Mouse (Mus musculus): ENCODE data around the gene Zfp64. TPM values are rescaled to one million over a fixed set of nuclear protein-coding genes. Genes with fewer than 3 reads are reported as not detected.

Zfp64 gene
- total and polyA plus RNA-seq, 2 experiments from 2014 or later = 10.9 to 15.4 TPM

DNA sequence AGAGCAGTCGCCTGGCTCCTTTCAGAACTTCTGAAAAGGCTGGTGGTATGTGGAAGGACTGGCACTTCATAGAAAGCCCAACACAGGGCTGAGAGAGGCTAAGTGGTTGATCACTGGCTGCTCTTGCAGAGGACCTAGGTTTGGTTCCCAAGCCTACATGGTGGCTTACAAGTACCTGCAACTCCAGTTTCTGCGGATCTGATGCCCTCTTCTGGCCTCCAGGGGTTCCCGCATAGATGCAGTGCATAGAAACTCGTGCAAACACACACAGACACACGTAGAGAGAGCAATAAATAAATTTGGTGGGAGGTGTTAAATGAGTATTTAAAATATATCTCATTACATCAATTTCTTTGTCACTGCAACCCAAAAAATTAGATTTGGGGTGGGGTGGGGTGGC is 90.5 kb downstream of the Zfp64 start:
- ATAC-seq (ENCODE audit: insufficient read depth, low read depth) = no peak
- Histone ChIP-seq H3K4me3 (ENCODE audit: low read depth, low read length) (no peak overlapping the region), H3K27me3 (ENCODE audit: control insufficient read depth, insufficient read depth, low read length) (no peaks in the 10 kb centered on the region), H3K36me3 (replicated peaks; ENCODE audit: control insufficient read depth, insufficient read depth, low read length) (no peaks in the 10 kb centered on the region), H3K4me2 (ENCODE audit: low read depth, low read length) (no peak overlapping the region), H3K9ac (replicated peaks; ENCODE audit: low read depth, low read length) (no peak overlapping the region), H3K9me3 (replicated peaks; ENCODE audit: control insufficient read depth, low read length) (no peaks in the 10 kb centered on the region), H3K27ac (ENCODE audit: low read depth) (no peak overlapping the region), H3K4me1 (ENCODE audit: control insufficient read depth, insufficient read depth) (no peaks in the 10 kb centered on the region)
- 79% methylated on average over 5 of the region's 5 CpGs for WGBS
- no peak for TF ChIP-seq CTCF (IDR thresholded peaks at IDR 0.05; ENCODE audit: low read depth)
- TF ChIP-seq EP300 (IDR thresholded peaks at IDR 0.05; ENCODE audit: low read depth) = no peak
- no peak for DNase-seq (ENCODE audit: low spot score)

DNA sequence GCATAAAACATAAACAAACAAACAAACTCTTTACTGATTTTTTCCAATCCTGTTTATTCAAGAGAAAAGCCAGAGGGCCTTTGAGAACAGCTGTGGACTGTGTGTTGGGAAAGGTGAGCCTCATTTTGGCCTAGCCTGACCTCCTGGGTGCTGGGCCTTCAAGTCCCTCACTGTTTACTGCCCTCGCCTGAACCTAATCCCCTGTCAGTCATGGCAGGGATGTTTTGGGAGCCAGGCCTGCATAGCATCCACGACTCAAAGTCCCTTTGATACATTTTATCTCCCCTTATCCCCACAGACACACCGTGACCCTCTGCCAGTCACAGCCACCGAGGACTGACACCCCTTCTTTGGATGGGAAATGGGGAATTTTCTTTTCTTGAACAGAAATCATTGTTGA is 92.7 kb downstream of the Zfp64 start:
- no peak overlapping the region for H3K4me2 ChIP-seq (ENCODE audit: low read depth, low read length)
- H3K9me3 ChIP-seq (replicated peaks; ENCODE audit: control insufficient read depth, low read length) = no peaks in the 10 kb centered on the region
- ATAC-seq (ENCODE audit: insufficient read depth, low read depth) = no peak
- H3K4me1 ChIP-seq (ENCODE audit: control insufficient read depth, insufficient read depth) = no peaks in the 10 kb centered on the region
- no peak for DNase-seq (ENCODE audit: low spot score)
- TF ChIP-seq EP300 (IDR thresholded peaks at IDR 0.05; ENCODE audit: low read depth) = no peak
- TF ChIP-seq CTCF (IDR thresholded peaks at IDR 0.05; ENCODE audit: low read depth) = no peak
- no peaks in the 10 kb centered on the region for H3K27me3 ChIP-seq (ENCODE audit: control insufficient read depth, insufficient read depth, low read length)
- H3K36me3 ChIP-seq (replicated peaks; ENCODE audit: control insufficient read depth, insufficient read depth, low read length) = no peaks in the 10 kb centered on the region
- H3K27ac ChIP-seq (ENCODE audit: low read depth) = no peak overlapping the region
- 49% methylated on average over 4 of the region's 4 CpGs for WGBS
- H3K4me3 ChIP-seq (ENCODE audit: low read depth, low read length) = no peak overlapping the region
- H3K9ac ChIP-seq (replicated peaks; ENCODE audit: low read depth, low read length) = no peak overlapping the region

DNA sequence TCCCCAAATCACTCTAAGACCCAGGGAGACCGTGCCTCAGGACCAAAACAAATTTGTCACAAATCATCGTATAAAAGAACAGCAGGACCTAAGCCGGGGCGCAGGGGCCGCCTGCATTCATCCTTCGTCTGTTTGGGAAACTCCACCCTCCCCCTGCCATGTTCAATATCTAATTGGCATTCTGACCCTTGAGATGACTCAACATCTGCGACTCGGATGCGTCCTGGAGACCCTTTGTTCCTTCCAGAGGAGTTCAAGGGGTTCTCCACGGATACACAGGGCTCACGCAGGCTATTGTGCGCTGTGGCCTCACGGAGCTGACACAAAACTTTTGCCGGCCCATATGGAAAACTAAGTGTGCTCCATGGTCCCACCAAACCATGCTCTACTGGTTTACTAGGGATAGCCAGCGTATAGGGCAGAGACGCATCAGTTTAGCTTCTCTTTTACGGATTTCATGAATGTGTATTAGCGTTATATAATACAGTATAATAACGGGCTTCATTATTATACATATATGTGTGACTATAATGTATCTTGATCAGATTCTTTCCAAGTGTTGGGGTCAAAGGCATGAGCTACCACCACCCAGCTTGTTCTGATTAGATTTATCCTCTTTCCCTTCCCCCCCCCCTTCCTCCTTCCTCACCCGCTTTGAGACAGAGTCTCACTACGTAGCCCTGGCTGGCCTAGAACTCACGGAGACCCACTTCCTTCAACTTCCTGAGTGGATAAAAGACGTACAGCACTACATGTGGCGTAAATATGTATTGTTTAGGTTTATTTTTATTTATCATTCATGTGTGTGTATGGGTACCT is 94.3 kb downstream of the Zfp64 start:
- Histone ChIP-seq H3K4me1 (ENCODE audit: control insufficient read depth, insufficient read depth) (no peaks in the 10 kb centered on the region), H3K27me3 (ENCODE audit: control insufficient read depth, insufficient read depth, low read length) (no peaks in the 10 kb centered on the region), H3K4me2 (ENCODE audit: low read depth, low read length) (no peak overlapping the region), H3K36me3 (replicated peaks; ENCODE audit: control insufficient read depth, insufficient read depth, low read length) (no peaks in the 10 kb centered on the region), H3K4me3 (ENCODE audit: low read depth, low read length) (no peak overlapping the region), H3K9ac (replicated peaks; ENCODE audit: low read depth, low read length) (no peak overlapping the region), H3K9me3 (replicated peaks; ENCODE audit: control insufficient read depth, low read length) (no peaks in the 10 kb centered on the region), H3K27ac (ENCODE audit: low read depth) (no peak overlapping the region)
- no peak for TF ChIP-seq EP300 (IDR thresholded peaks at IDR 0.05; ENCODE audit: low read depth)
- no peak for TF ChIP-seq CTCF (IDR thresholded peaks at IDR 0.05; ENCODE audit: low read depth)
- no peak for ATAC-seq (ENCODE audit: insufficient read depth, low read depth)
- 71% methylated on average over 24 of the region's 24 CpGs for WGBS
- no peak for DNase-seq (ENCODE audit: low spot score)

DNA sequence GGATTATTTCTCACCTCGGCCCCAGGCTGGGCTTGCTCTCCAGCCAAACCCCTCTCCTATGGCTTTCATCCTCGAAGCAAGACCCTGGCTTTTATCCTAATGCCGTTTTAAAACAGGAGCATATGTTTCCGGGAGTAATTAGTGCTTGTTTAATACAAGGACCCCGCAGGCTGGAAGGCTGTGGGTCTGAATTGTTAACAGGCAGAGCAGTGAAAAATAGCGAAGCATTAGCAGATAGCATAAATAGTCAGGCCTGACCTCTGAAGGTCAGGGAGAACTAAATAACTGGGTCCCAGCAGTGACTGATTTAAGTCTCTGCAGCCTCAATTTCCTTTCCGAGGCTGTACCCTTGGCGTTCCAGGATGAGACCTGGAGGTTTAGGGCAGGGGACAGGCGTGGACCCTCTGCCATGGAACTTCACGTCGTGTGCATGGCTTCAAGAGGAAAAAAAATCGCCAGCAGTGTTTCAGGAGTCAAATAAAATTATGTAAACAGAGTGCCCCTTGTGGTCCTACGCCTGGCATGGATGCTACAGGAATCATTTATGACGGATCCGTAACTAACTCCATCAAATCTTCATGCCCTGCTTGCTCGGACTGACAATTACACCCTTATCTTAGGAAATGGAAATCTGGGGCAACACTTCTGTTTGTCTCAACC is 95.2 kb downstream of the Zfp64 start:
- Histone ChIP-seq H3K9me3 (replicated peaks; ENCODE audit: control insufficient read depth, low read length) (no peaks in the 10 kb centered on the region), H3K4me1 (ENCODE audit: control insufficient read depth, insufficient read depth) (no peaks in the 10 kb centered on the region), H3K4me3 (ENCODE audit: low read depth, low read length) (no peak overlapping the region), H3K4me2 (ENCODE audit: low read depth, low read length) (no peak overlapping the region), H3K9ac (replicated peaks; ENCODE audit: low read depth, low read length) (no peak overlapping the region), H3K27ac (ENCODE audit: low read depth) (no peak overlapping the region), H3K36me3 (replicated peaks; ENCODE audit: control insufficient read depth, insufficient read depth, low read length) (no peaks in the 10 kb centered on the region), H3K27me3 (ENCODE audit: control insufficient read depth, insufficient read depth, low read length) (no peaks in the 10 kb centered on the region)
- ATAC-seq (ENCODE audit: insufficient read depth, low read depth) (no peak), DNase-seq (ENCODE audit: low spot score) (no peak)
- TF ChIP-seq EP300 (IDR thresholded peaks at IDR 0.05; ENCODE audit: low read depth) = no peak
- no peak for TF ChIP-seq CTCF (IDR thresholded peaks at IDR 0.05; ENCODE audit: low read depth)
- 40% methylated on average over 16 of the region's 16 CpGs for WGBS

DNA sequence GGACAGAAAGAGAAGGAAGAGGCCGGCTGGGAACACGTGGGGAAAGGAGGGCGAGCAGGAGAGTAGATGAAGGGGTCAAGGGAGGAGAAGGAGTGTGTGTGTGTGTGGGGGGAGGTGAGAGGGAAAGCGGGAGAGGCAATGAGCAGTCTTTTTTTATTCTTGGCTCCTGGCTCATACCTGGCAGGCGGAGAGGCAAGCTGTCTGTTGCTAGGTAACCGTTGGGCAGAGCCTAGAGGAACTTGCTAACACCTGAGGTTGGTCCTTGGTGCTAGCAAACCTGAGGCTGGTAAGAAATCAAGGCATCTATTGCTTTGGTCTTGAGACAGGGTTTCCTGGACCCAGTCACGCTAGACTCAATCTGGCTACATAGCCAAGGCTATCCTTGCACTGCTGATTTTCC is 98.7 kb downstream of the Zfp64 start:
- no peak for DNase-seq (ENCODE audit: low spot score)
- WGBS = 56% methylated on average over 7 of the region's 7 CpGs

More for the DNA sequence above, 98.7 kb downstream of the Zfp64 start:
- Histone ChIP-seq H3K9me3 (replicated peaks; ENCODE audit: control insufficient read depth, low read length) (no peaks in the 10 kb centered on the region), H3K4me3 (ENCODE audit: low read depth, low read length) (no peak overlapping the region), H3K4me1 (ENCODE audit: control insufficient read depth, insufficient read depth) (no peaks in the 10 kb centered on the region), H3K36me3 (replicated peaks; ENCODE audit: control insufficient read depth, insufficient read depth, low read length) (no peaks in the 10 kb centered on the region), H3K27me3 (ENCODE audit: control insufficient read depth, insufficient read depth, low read length) (no peaks in the 10 kb centered on the region), H3K4me2 (ENCODE audit: low read depth, low read length) (no peak overlapping the region), H3K27ac (ENCODE audit: low read depth) (no peak overlapping the region), H3K9ac (replicated peaks; ENCODE audit: low read depth, low read length) (no peak overlapping the region)
- TF ChIP-seq EP300 (IDR thresholded peaks at IDR 0.05; ENCODE audit: low read depth) = no peak
- no peak for TF ChIP-seq CTCF (IDR thresholded peaks at IDR 0.05; ENCODE audit: low read depth)
- ATAC-seq (ENCODE audit: insufficient read depth, low read depth) = no peak
